Mouse (Mus musculus): ENCODE measurements around the gene Rasa3. TPM values are rescaled to one million over a fixed set of nuclear protein-coding genes. Genes with fewer than 3 reads are reported as not detected.

Rasa3 gene
- total and polyA plus RNA-seq, 3 experiments, result 22.4 to 28.0 TPM; not detected in 1

GRCm38 (mm10) chr8:13668367-13668766, 9.0 kb downstream of the Rasa3 start:
- Histone ChIP-seq H3K4me1 (ENCODE audit: control insufficient read depth in 1 of 2, insufficient read depth in 2 of 2, low read length in 2 of 2) (peaks cover 13 to 26% of the 10 kb centered on the region in 2 experiments), H3K27ac (ENCODE audit: control insufficient read depth, low read depth, low read length) (no peak overlapping the region), H3K36me3 (ENCODE audit: control insufficient read depth in 1 of 2, insufficient read depth in 2 of 2, low read length in 2 of 2) (peaks cover 0 to 25% of the 10 kb centered on the region in 2 experiments; a peak in 2 of 4 replicates), H3K4me3 (ENCODE audit: control insufficient read depth in 1 of 2, insufficient read depth in 1 of 2, low read depth in 2 of 2, low read length in 2 of 2) (no peak overlapping the region), H3K27me3 (ENCODE audit: control insufficient read depth in 1 of 2, insufficient read depth in 2 of 2, low read length in 2 of 2) (no peaks in the 10 kb centered on the region), H3K79me2 (ENCODE audit: control insufficient read depth, insufficient read depth, low read length, poor library complexity) (peaks cover 11% of the 10 kb centered on the region), H3K9me3 (replicated peaks; ENCODE audit: insufficient read depth, low read length) (no peaks in the 10 kb centered on the region), H3K9ac (ENCODE audit: control insufficient read depth, low read depth, low read length, poor library complexity, severe bottlenecking) (no peak overlapping the region)
- TF ChIP-seq ETS1 (IDR thresholded peaks at IDR 0.05; ENCODE audit: low read depth, low read length) (no peak), USF1 (IDR thresholded peaks at IDR 0.05; ENCODE audit: low read depth, low read length) (no peak), BHLHE40 (IDR thresholded peaks at IDR 0.05; ENCODE audit: borderline replicate concordance, low read depth, low read length) (no peak), E2F4 (IDR thresholded peaks at IDR 0.05; ENCODE audit: borderline replicate concordance, low read depth, low read length) (no peak), JUND (IDR thresholded peaks at IDR 0.05; ENCODE audit: low read depth, low read length) (no peak), NELFE (IDR thresholded peaks at IDR 0.05; ENCODE audit: low read depth, low read length) (no peak), MAFK (IDR thresholded peaks at IDR 0.05; ENCODE audit: borderline replicate concordance, low read depth, low read length) (no peak), POLR2A (IDR thresholded peaks at IDR 0.05; ENCODE audit: control insufficient read depth in 1 of 2, insufficient read depth in 1 of 2, low read depth in 1 of 2, low read length in 2 of 2, poor library complexity in 1 of 2) (no peak)
- no peak for DNase-seq (ENCODE audit: low read depth, low spot score)

- peaks cover 7% of the 10 kb centered on the region; the same call in 1 of the 2 replicates for H3K79me2 ChIP-seq (ENCODE audit: control insufficient read depth, insufficient read depth, low read length, poor library complexity)
- peak; percentile 43 for DNase-seq (ENCODE audit: low read depth, low spot score)
- H3K9me3 ChIP-seq (replicated peaks; ENCODE audit: insufficient read depth, low read length), result no peaks in the 10 kb centered on the region
- peaks cover 0 to 20% of the 10 kb centered on the region in 2 experiments; a peak in 2 of 4 replicates for H3K36me3 ChIP-seq (ENCODE audit: control insufficient read depth in 1 of 2, insufficient read depth in 2 of 2, low read length in 2 of 2)
- H3K4me1 ChIP-seq (ENCODE audit: control insufficient read depth in 1 of 2, insufficient read depth in 2 of 2, low read length in 2 of 2), result peaks cover 13 to 21% of the 10 kb centered on the region in 2 experiments
- no peak overlapping the region for H3K9ac ChIP-seq (ENCODE audit: control insufficient read depth, low read depth, low read length, poor library complexity, severe bottlenecking)
- H3K4me3 ChIP-seq (ENCODE audit: control insufficient read depth in 1 of 2, insufficient read depth in 1 of 2, low read depth in 2 of 2, low read length in 2 of 2), result no peak overlapping the region
- TF ChIP-seq MAZ (IDR thresholded peaks at IDR 0.05; ENCODE audit: low read depth, low read length), result no peak
- no peak for TF ChIP-seq MEF2A (IDR thresholded peaks at IDR 0.05; ENCODE audit: extremely low read depth, insufficient replicate concordance, low read depth, low read length, poor library complexity, severe bottlenecking)
- peak in 2 of 3 experiments; percentile 22 to 30; a peak in 2 of 6 replicates for TF ChIP-seq CTCF (IDR thresholded peaks at IDR 0.05 in 2 of 3, conservative IDR thresholded peaks at IDR 0.05 in 1 of 3; ENCODE audit: control insufficient read depth in 1 of 3, insufficient read depth in 1 of 3, low read depth in 2 of 3, low read length in 3 of 3, poor library complexity in 1 of 3, severe bottlenecking in 1 of 3)
- no peak for TF ChIP-seq GABPA (IDR thresholded peaks at IDR 0.05; ENCODE audit: low read depth, low read length)
- no peak for TF ChIP-seq NRF1 (IDR thresholded peaks at IDR 0.05; ENCODE audit: insufficient read depth, low read depth, low read length, poor library complexity, severe bottlenecking)
- TF ChIP-seq GATA1 (IDR thresholded peaks at IDR 0.05; ENCODE audit: low read depth, low read length), result no peak
- no peak overlapping the region for H3K27ac ChIP-seq (ENCODE audit: control insufficient read depth, low read depth, low read length)
- H3K27me3 ChIP-seq (ENCODE audit: control insufficient read depth in 1 of 2, insufficient read depth in 2 of 2, low read length in 2 of 2), result no peaks in the 10 kb centered on the region
Measured at GRCm38 (mm10) chr8:13667917-13668316, 9.5 kb downstream of the Rasa3 start.

GRCm38 (mm10) chr8:13665944-13666343, 11.5 kb downstream of the Rasa3 start:
- DNase-seq (ENCODE audit: low read depth, low spot score), result no peak

More at GRCm38 (mm10) chr8:13665944-13666343, 11.5 kb downstream of the Rasa3 start:
- Histone ChIP-seq H3K79me2 (ENCODE audit: control insufficient read depth, insufficient read depth, low read length, poor library complexity) (peaks cover 5% of the 10 kb centered on the region; the same call in 1 of the 2 replicates), H3K36me3 (ENCODE audit: control insufficient read depth in 1 of 2, insufficient read depth in 2 of 2, low read length in 2 of 2) (peaks cover 0 to 10% of the 10 kb centered on the region in 2 experiments; a peak in 2 of 4 replicates), H3K27ac (ENCODE audit: control insufficient read depth, low read depth, low read length) (no peak overlapping the region), H3K4me3 (ENCODE audit: control insufficient read depth in 1 of 2, insufficient read depth in 1 of 2, low read depth in 2 of 2, low read length in 2 of 2) (no peak overlapping the region), H3K9me3 (replicated peaks; ENCODE audit: insufficient read depth, low read length) (no peaks in the 10 kb centered on the region), H3K9ac (ENCODE audit: control insufficient read depth, low read depth, low read length, poor library complexity, severe bottlenecking) (no peak overlapping the region), H3K27me3 (ENCODE audit: control insufficient read depth in 1 of 2, insufficient read depth in 2 of 2, low read length in 2 of 2) (no peaks in the 10 kb centered on the region), H3K4me1 (ENCODE audit: control insufficient read depth in 1 of 2, insufficient read depth in 2 of 2, low read length in 2 of 2) (peaks cover 3 to 11% of the 10 kb centered on the region in 2 experiments)
- no peak for TF ChIP-seq ZMIZ1 (IDR thresholded peaks at IDR 0.05; ENCODE audit: low read depth, low read length)
- no peak for TF ChIP-seq ZC3H11A (IDR thresholded peaks at IDR 0.05; ENCODE audit: low read depth, low read length)
- no peak for TF ChIP-seq ZKSCAN1 (IDR thresholded peaks at IDR 0.05; ENCODE audit: low read depth, low read length)
- TF ChIP-seq USF2 (IDR thresholded peaks at IDR 0.05; ENCODE audit: borderline replicate concordance in 1 of 2, insufficient read depth in 1 of 2, low read depth in 1 of 2, low read length in 2 of 2), result no peak
- no peak for TF ChIP-seq JUND (IDR thresholded peaks at IDR 0.05; ENCODE audit: low read depth, low read length)
- no peak for TF ChIP-seq MAZ (IDR thresholded peaks at IDR 0.05; ENCODE audit: low read depth, low read length)
- TF ChIP-seq NELFE (IDR thresholded peaks at IDR 0.05; ENCODE audit: low read depth, low read length), result no peak
- TF ChIP-seq POLR2A (IDR thresholded peaks at IDR 0.05; ENCODE audit: control insufficient read depth in 1 of 2, insufficient read depth in 1 of 2, low read depth in 1 of 2, low read length in 2 of 2, poor library complexity in 1 of 2), result no peak
- no peak for TF ChIP-seq RCOR1 (IDR thresholded peaks at IDR 0.05; ENCODE audit: low read depth, low read length)
- TF ChIP-seq KAT2A (conservative IDR thresholded peaks at IDR 0.05; ENCODE audit: low read depth, low read length), result no peak
- TF ChIP-seq ETS1 (IDR thresholded peaks at IDR 0.05; ENCODE audit: low read depth, low read length), result no peak
- no peak for TF ChIP-seq SMC3 (IDR thresholded peaks at IDR 0.05; ENCODE audit: low read depth, low read length)
- no peak for TF ChIP-seq NRF1 (IDR thresholded peaks at IDR 0.05; ENCODE audit: insufficient read depth, low read depth, low read length, poor library complexity, severe bottlenecking)
- TF ChIP-seq ELF1 (IDR thresholded peaks at IDR 0.05; ENCODE audit: low read depth, low read length), result no peak
- no peak for TF ChIP-seq MAFK (IDR thresholded peaks at IDR 0.05; ENCODE audit: borderline replicate concordance, low read depth, low read length)
- no peak for TF ChIP-seq CTCF (IDR thresholded peaks at IDR 0.05 in 2 of 3, conservative IDR thresholded peaks at IDR 0.05 in 1 of 3; ENCODE audit: control insufficient read depth in 1 of 3, insufficient read depth in 1 of 3, low read depth in 2 of 3, low read length in 3 of 3, poor library complexity in 1 of 3, severe bottlenecking in 1 of 3)
- no peak for TF ChIP-seq BHLHE40 (IDR thresholded peaks at IDR 0.05; ENCODE audit: borderline replicate concordance, low read depth, low read length)

All from MEL (cell line).